Mouse (Mus musculus): ENCODE measurements around the gene Pdgfc.

GRCm38 (mm10) chr3:81051522-81051921, 15.3 kb downstream of the Pdgfc start:
- TF ChIP-seq CTCF (IDR thresholded peaks at IDR 0.05; ENCODE audit: low read depth, low read length) (no peak), POLR2A (IDR thresholded peaks at IDR 0.05; ENCODE audit: borderline replicate concordance, low read depth, low read length) (no peak)
